Mouse (Mus musculus) hindbrain, postnatal 0 days (tissue): ENCODE measurements around the gene Rnf10. TPM values are rescaled to one million over a fixed set of nuclear protein-coding genes. Genes with fewer than 3 reads are reported as not detected.

Experiments used
- ATAC-seq: fragments of 200-750 bp; cut with Nextera tagmentation; 2 replicates; pipeline ENCODE4 v1.8.0; 2017; ENCODE audit warnings: mild to moderate bottlenecking, moderate TSS enrichment, moderate library complexity
- DNase-seq: peaks from one replicate; pipeline ENCODE4 v3.0.0-alpha.2; 2015; ENCODE audit warnings: low spot score
- H3K27ac ChIP-seq: fragments of 300-500 bp; sonication (generic); 2 replicates; pipeline ENCODE4 v1.5.1; 2014; ENCODE audit warnings: mild to moderate bottlenecking
- H3K27me3 ChIP-seq: fragments of 300-500 bp; sonication (generic); 2 replicates; pipeline ENCODE4 v1.6.1; 2014; ENCODE audit warnings: low read length, mixed read lengths; ENCODE audit not compliant: insufficient read depth
- H3K36me3 ChIP-seq: fragments of 300-500 bp; sonication (generic); 2 replicates; pipeline ENCODE4 v1.6.1; 2014; ENCODE audit warnings: low read length, mixed read lengths; ENCODE audit not compliant: insufficient read depth
- H3K4me1 ChIP-seq: fragments of 300-500 bp; sonication (generic); 2 replicates; pipeline ENCODE4 v1.6.1; 2014; ENCODE audit warnings: antibody characterized with exemption, low read length, mixed read lengths; ENCODE audit not compliant: insufficient read depth
- H3K4me2 ChIP-seq: fragments of 300-500 bp; sonication (generic); 2 replicates; pipeline ENCODE4 v1.6.1; 2014; ENCODE audit warnings: low read depth, mild to moderate bottlenecking, low read length, moderate library complexity, mixed read lengths
- H3K4me3 ChIP-seq: fragments of 300-500 bp; sonication (generic); 2 replicates; pipeline ENCODE4 v1.5.1; 2014; ENCODE audit warnings: low read length
- H3K9ac ChIP-seq: fragments of 300-500 bp; sonication (generic); replicated peaks from 2 replicates; pipeline ENCODE4 v1.6.1; 2014; ENCODE audit warnings: mild to moderate bottlenecking, low read length, moderate library complexity, mixed read lengths
- H3K9me3 ChIP-seq: fragments of 300-500 bp; sonication (generic); 2 replicates; pipeline ENCODE4 v1.6.1; 2016; ENCODE audit warnings: low read length, mixed read lengths
- CTCF ChIP-seq: IDR thresholded peaks from 2 replicates; pipeline ENCODE4 v1.5.1; 2016; ENCODE audit warnings: antibody characterized with exemption, control low read depth, low read depth
- WGBS: fragments of 180-500 bp; shearing (Covaris S2); extraction: QIAGEN DNeasy Blood & Tissue Kit; methylation state at CpG from one replicate; pipeline ENCODE4 v1.1.7; 2014; 5-methylcytosine and 5-hydroxymethylcytosine counted together
- polyA plus RNA-seq: library from polyadenylated mRNA; unstranded; fragments of >200 nt; fragmentation: Nextera tagmentation; extraction: Ambion mirVana; gene quantifications from 2 replicates; pipeline ENCODE4 v1.2.1, GENCODE M21; 2015
- total RNA-seq: library from RNA; depleted of rRNA; stranded (reverse); fragments of >200 nt; gene quantifications from 2 replicates; pipeline ENCODE4 v1.2.3, GENCODE M21; 2014

The Rnf10 gene
- total and polyA plus RNA-seq, 2 experiments from 2014 or later = 112 to 141 TPM

GRCm38 (mm10) chr5:115214864-115215263, 57.8 kb downstream of the Rnf10 start:
- Histone ChIP-seq H3K27me3 (no peaks in the 10 kb centered on the region), H3K4me2 (peak overlapping the region; percentile 58), H3K9me3 (no peaks in the 10 kb centered on the region), H3K27ac (peak overlapping the region; percentile 27; the same call in 1 of the 2 replicates), H3K4me3 (peak overlapping the region; percentile 35), H3K36me3 (no peaks in the 10 kb centered on the region), H3K4me1 (0 out of 2 replicates have a peak, but pooled peaks cover 5% of the 10 kb centered on the region), H3K9ac (peak overlapping the region; percentile 53)
- DNase-seq = peak; percentile 68
- peak; percentile 76 for ATAC-seq
- 2% methylated on average over 15 of the region's 17 CpGs for WGBS
- TF ChIP-seq CTCF = no peak

DNA sequence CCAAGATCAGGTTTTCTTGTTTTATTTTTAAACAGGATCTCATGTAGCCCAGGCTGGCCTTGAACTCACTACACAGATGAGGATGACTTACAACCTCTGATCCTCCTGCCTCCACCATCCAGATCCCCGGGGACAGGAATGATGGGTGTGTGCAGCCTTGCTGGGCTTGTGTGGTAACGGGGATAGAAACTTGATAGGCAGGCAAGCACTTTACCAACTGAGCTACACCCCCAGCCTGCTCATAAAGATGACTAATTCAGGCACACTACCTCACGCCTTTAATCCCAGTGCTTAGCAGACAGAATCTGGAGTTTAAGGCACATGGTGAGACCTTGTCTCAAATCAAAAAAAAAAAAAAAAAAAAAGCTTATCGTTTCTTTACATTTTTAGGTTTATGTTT, 59.8 kb downstream of the Rnf10 start:
- 0 out of 2 replicates have a peak, but pooled peaks cover 5% of the 10 kb centered on the region for H3K4me1 ChIP-seq
- 69% methylated on average over 4 of the region's 4 CpGs for WGBS
- DNase-seq = no peak
- no peaks in the 10 kb centered on the region for H3K36me3 ChIP-seq
- H3K27ac ChIP-seq = no peak overlapping the region
- TF ChIP-seq CTCF = no peak
- H3K4me3 ChIP-seq = no peak overlapping the region
- ATAC-seq = no peak
- no peak overlapping the region for H3K9ac ChIP-seq
- H3K4me2 ChIP-seq = no peak overlapping the region
- no peaks in the 10 kb centered on the region for H3K9me3 ChIP-seq
- H3K27me3 ChIP-seq = no peaks in the 10 kb centered on the region

DNA sequence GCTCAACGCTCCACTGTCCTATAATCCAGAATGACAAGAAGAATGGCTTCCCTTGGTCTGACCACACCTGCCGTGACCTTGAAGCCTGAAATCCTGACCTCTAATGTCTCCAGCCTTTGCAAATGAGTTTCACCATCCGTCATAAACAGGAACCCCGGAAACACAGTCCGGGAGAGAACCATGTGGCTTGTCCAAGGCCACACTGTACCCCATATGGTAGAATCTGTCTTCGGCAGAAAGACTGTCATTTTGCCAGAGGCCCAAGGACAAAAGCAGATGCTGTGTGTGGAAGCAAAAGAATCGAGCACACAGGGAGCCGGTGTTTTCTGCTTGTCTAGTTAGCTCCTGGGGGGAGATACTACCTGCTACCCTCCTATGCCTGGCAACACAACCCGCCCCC, 60.2 kb downstream of the Rnf10 start:
- H3K9me3 ChIP-seq = no peaks in the 10 kb centered on the region

GRCm38 (mm10) chr5:115210380-115210779, 62.3 kb downstream of the Rnf10 start:
- Histone ChIP-seq H3K4me2 (no peak overlapping the region), H3K9ac (no peak overlapping the region), H3K4me1 (0 out of 2 replicates have a peak, but pooled peaks cover 4% of the 10 kb centered on the region), H3K27ac (no peak overlapping the region), H3K9me3 (no peaks in the 10 kb centered on the region), H3K27me3 (no peaks in the 10 kb centered on the region), H3K4me3 (no peak overlapping the region), H3K36me3 (no peaks in the 10 kb centered on the region)
- peak; percentile 57 for TF ChIP-seq CTCF
- 20% methylated on average over 1 of the region's 1 CpGs for WGBS
- ATAC-seq (no peak), DNase-seq (no peak)

More for the DNA sequence above, 60.2 kb downstream of the Rnf10 start:
- Histone ChIP-seq H3K9ac (no peak overlapping the region), H3K36me3 (no peaks in the 10 kb centered on the region), H3K4me2 (no peak overlapping the region), H3K4me1 (0 out of 2 replicates have a peak, but pooled peaks cover 5% of the 10 kb centered on the region), H3K27me3 (no peaks in the 10 kb centered on the region), H3K27ac (no peak overlapping the region), H3K4me3 (no peak overlapping the region)
- DNase-seq = no peak
- WGBS = 58% methylated on average over 9 of the region's 9 CpGs
- ATAC-seq = no peak
- TF ChIP-seq CTCF = no peak

GRCm38 (mm10) chr5:115208601-115209000, 64.1 kb downstream of the Rnf10 start:
- Histone ChIP-seq H3K36me3 (no peaks in the 10 kb centered on the region), H3K27ac (no peak overlapping the region), H3K4me1 (peaks cover 9% of the 10 kb centered on the region; the same call in 1 of the 2 replicates), H3K9me3 (no peaks in the 10 kb centered on the region), H3K4me3 (no peak overlapping the region), H3K4me2 (no peak overlapping the region), H3K27me3 (no peaks in the 10 kb centered on the region), H3K9ac (no peak overlapping the region)
- 70% methylated on average over 5 of the region's 5 CpGs for WGBS
- ATAC-seq = no peak
- no peak for TF ChIP-seq CTCF
- DNase-seq = no peak

- Histone ChIP-seq H3K9me3 (no peaks in the 10 kb centered on the region), H3K9ac (no peak overlapping the region), H3K4me3 (no peak overlapping the region), H3K36me3 (no peaks in the 10 kb centered on the region), H3K27ac (no peak overlapping the region), H3K4me2 (no peak overlapping the region), H3K27me3 (no peaks in the 10 kb centered on the region), H3K4me1 (peaks cover 11% of the 10 kb centered on the region; the same call in 1 of the 2 replicates)
- no peak for DNase-seq
- WGBS = 11% methylated on average over 10 of the region's 16 CpGs
- no peak for TF ChIP-seq CTCF
- ATAC-seq = no peak
Measured at GRCm38 (mm10) chr5:115207892-115208291, 64.8 kb downstream of the Rnf10 start.

DNA sequence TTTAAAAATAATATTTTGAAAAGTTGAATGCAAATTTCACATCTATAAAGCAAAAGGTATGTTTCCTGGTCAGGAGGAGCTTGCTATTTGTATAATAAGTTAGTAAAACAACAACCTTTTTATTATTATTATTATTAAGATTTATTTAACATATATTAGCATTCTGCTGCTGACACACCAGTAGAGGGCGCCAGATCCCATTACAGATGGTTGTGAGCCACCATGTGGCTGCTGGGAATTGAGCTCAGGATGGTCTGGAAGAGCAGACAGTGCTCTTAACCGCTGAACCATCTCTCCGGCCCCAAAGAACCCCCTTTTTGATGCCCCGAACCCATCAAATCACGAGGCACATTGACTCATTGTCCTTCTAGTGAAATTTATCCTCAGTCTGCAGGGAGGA, 65.5 kb downstream of the Rnf10 start:
- 58% methylated on average over 5 of the region's 5 CpGs for WGBS
- Histone ChIP-seq H3K36me3 (no peaks in the 10 kb centered on the region), H3K9ac (no peak overlapping the region), H3K27me3 (no peaks in the 10 kb centered on the region), H3K9me3 (no peaks in the 10 kb centered on the region), H3K4me2 (no peak overlapping the region), H3K4me3 (no peak overlapping the region), H3K4me1 (peaks cover 11% of the 10 kb centered on the region; the same call in 1 of the 2 replicates), H3K27ac (no peak overlapping the region)
- TF ChIP-seq CTCF = peak; percentile 45
- ATAC-seq (no peak), DNase-seq (no peak)
